Mouse (Mus musculus): ENCODE measurements around the gene Gpat3.

DNA sequence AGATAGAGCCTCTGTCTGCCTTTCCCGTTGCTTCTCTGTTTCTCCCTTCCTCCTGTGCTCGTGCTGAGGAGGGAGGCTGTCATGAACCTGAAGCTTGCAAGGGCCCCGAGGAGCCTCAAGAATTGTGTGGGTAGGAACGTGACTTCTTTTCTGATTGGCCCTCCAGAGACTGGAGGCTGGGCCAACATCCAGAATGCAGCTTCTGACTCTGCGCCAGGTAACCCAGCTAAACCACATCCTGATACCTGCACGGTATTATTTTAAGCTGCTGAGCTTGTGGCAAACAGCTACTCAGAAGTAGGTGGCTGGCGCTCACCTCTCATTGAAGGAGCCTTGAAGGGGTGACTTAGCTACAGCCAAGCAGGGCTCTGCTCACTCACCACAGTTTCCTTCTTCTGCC lies 66.9 kb downstream of the Gpat3 start:
- TF ChIP-seq CTCF (IDR thresholded peaks at IDR 0.05; ENCODE audit: low read depth) (no peak), EP300 (optimal IDR thresholded peaks at IDR 0.05) (no peak)

Data from stomach, postnatal 0 days (tissue).